Mouse (Mus musculus): ENCODE results near the gene Pou2f2.

DNA sequence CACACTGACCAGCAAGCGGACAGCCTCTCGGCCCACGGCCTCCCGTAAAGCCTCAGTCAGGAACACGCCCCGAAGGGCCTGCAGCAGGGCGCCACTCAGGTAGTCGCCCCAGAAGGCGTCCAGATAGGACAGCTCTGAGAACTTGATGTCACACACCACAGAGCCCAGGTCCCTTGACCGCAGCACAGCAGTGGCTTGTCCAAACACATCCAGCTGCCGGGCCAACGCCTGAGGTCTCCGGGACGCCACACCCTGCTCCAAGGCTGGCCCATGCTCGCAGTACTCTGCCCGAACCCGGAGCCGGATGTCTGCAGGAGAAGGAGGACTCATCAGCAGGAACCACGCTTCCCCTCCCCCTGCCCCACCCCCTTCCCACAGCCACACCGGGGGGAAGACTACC, 24.1 kb upstream of the Pou2f2 start:
- no peak for TF ChIP-seq GATA1 (IDR thresholded peaks at IDR 0.05; ENCODE audit: borderline replicate concordance, low read length)
- TF ChIP-seq FLI1 (IDR thresholded peaks at IDR 0.05; ENCODE audit: low read length): no peak
